Mouse (Mus musculus) intestine, embryonic 15.5 days (tissue): Measurements from ENCODE around the gene Slc13a4. TPM values are rescaled to one million over a fixed set of nuclear protein-coding genes. Genes with fewer than 3 reads are reported as not detected.
A peak's percentile ranks its signal among the peaks of the same experiment; 100 is the strongest.

ENCODE experiments used
- ATAC-seq: fragments of 200-750 bp; cut with Nextera tagmentation; 2 replicates; pipeline ENCODE4 v1.8.0; 2017; ENCODE audit warnings: moderate TSS enrichment, moderate library complexity
- H3K27ac ChIP-seq: fragments of 300-500 bp; sonication (generic); 2 replicates; pipeline ENCODE4 v1.5.1; 2015; ENCODE audit warnings: mild to moderate bottlenecking, inconsistent platforms
- H3K27me3 ChIP-seq: fragments of 300-500 bp; sonication (generic); replicated peaks from 2 replicates; pipeline ENCODE4 v1.6.1; 2015; ENCODE audit warnings: inconsistent platforms
- H3K36me3 ChIP-seq: fragments of 300-500 bp; sonication (generic); 2 replicates; pipeline ENCODE4 v1.6.1; 2015; ENCODE audit warnings: inconsistent platforms
- H3K4me1 ChIP-seq: fragments of 300-500 bp; sonication (generic); replicated peaks from 2 replicates; pipeline ENCODE4 v1.6.1; 2015; ENCODE audit warnings: inconsistent platforms
- H3K4me2 ChIP-seq: fragments of 300-500 bp; sonication (generic); replicated peaks from 2 replicates; pipeline ENCODE4 v1.6.1; 2015; ENCODE audit warnings: mild to moderate bottlenecking, inconsistent platforms
- H3K4me3 ChIP-seq: fragments of 300-500 bp; sonication (generic); replicated peaks from 2 replicates; pipeline ENCODE4 v1.5.1; 2015; ENCODE audit warnings: inconsistent platforms
- H3K9ac ChIP-seq: fragments of 300-500 bp; sonication (generic); 2 replicates; pipeline ENCODE4 v1.6.1; 2015; ENCODE audit warnings: inconsistent platforms
- H3K9me3 ChIP-seq: fragments of 300-500 bp; sonication (generic); 2 replicates; pipeline ENCODE4 v1.6.1; 2016; ENCODE audit warnings: inconsistent platforms
- whole genome bisulfite sequencing: fragments of 180-500 bp; shearing (Covaris S2); methylation state at CpG from one replicate; pipeline ENCODE4 v1.1.7; 2015; 5-methylcytosine and 5-hydroxymethylcytosine counted together
- polyA plus RNA-seq: library from polyadenylated mRNA; unstranded; fragments of >200 nt; fragmentation: Nextera tagmentation; extraction: Ambion mirVana; gene quantifications from 2 replicates; pipeline ENCODE4 v1.2.1, GENCODE M21; 2015

Gene Slc13a4
- polyA plus RNA-seq, 1 experiment from 2014 or later, result 0.54 TPM

GRCm38 (mm10) chr6:35330834-35331233 lies 22.9 kb upstream of the Slc13a4 start:
- Histone ChIP-seq H3K9me3 (no peaks in the 10 kb centered on the region), H3K27ac (no peak overlapping the region), H3K4me2 (no peak overlapping the region), H3K4me3 (no peak overlapping the region), H3K36me3 (no peaks in the 10 kb centered on the region), H3K27me3 (no peaks in the 10 kb centered on the region), H3K9ac (no peak overlapping the region), H3K4me1 (peaks cover 4% of the 10 kb centered on the region; the same call in 1 of the 2 replicates)
- no peak for ATAC-seq
- WGBS, result 44% methylated on average over 6 of the region's 6 CpGs

GRCm38 (mm10) chr6:35329956-35330355 lies 22.0 kb upstream of the Slc13a4 start:
- Histone ChIP-seq H3K36me3 (no peaks in the 10 kb centered on the region), H3K9ac (no peak overlapping the region), H3K4me2 (no peak overlapping the region), H3K4me3 (no peak overlapping the region), H3K9me3 (no peaks in the 10 kb centered on the region), H3K4me1 (peaks cover 6% of the 10 kb centered on the region; the same call in 1 of the 2 replicates), H3K27ac (no peak overlapping the region), H3K27me3 (no peaks in the 10 kb centered on the region)
- ATAC-seq, result no peak
- WGBS, result 95% methylated on average over 12 of the region's 12 CpGs

- ATAC-seq, result no peak; the same call in 1 of the 2 replicates
- Histone ChIP-seq H3K36me3 (no peaks in the 10 kb centered on the region), H3K4me2 (peak within 1 kb of the TSS; percentile 17; the same call in 1 of the 2 replicates), H3K4me3 (no peak within 1 kb of the TSS), H3K9ac (no peak within 1 kb of the TSS), H3K27ac (peak within 1 kb of the TSS; percentile 49; the same call in 1 of the 2 replicates), H3K27me3 (no peaks in the 10 kb centered on the region), H3K4me1 (peaks cover 6% of the 10 kb centered on the region; the same call in 1 of the 2 replicates), H3K9me3 (no peaks in the 10 kb centered on the region)
- WGBS, result 46% methylated on average over 9 of the region's 9 CpGs
Observed at GRCm38 (mm10) chr6:35326111-35326515, 18.2 kb upstream of the Slc13a4 start, which contains the start of gene Fam180a. Gene Fam180a, minus strand, starts transcription at chr6:35326141.

GRCm38 (mm10) chr6:35324306-35324705 lies 16.4 kb upstream of the Slc13a4 start:
- ATAC-seq, result no peak
- Histone ChIP-seq H3K9me3 (no peaks in the 10 kb centered on the region), H3K9ac (no peak overlapping the region), H3K4me3 (no peak overlapping the region), H3K27ac (no peak overlapping the region), H3K27me3 (no peaks in the 10 kb centered on the region), H3K36me3 (no peaks in the 10 kb centered on the region), H3K4me1 (peaks cover 3% of the 10 kb centered on the region; the same call in 1 of the 2 replicates), H3K4me2 (no peak overlapping the region)
- WGBS, result 73% methylated on average over 9 of the region's 9 CpGs

GRCm38 (mm10) chr6:35323046-35323445 lies 15.1 kb upstream of the Slc13a4 start:
- H3K4me1 ChIP-seq, result peaks cover 3% of the 10 kb centered on the region; the same call in 1 of the 2 replicates
- H3K36me3 ChIP-seq, result no peaks in the 10 kb centered on the region
- ATAC-seq, result no peak
- no peak overlapping the region for H3K4me2 ChIP-seq
- H3K9me3 ChIP-seq, result no peaks in the 10 kb centered on the region
- no peaks in the 10 kb centered on the region for H3K27me3 ChIP-seq
- H3K4me3 ChIP-seq, result no peak overlapping the region
- H3K9ac ChIP-seq, result no peak overlapping the region
- H3K27ac ChIP-seq, result no peak overlapping the region
- 71% methylated on average over 1 of the region's 1 CpGs for WGBS

GRCm38 (mm10) chr6:35321105-35321504 lies 13.2 kb upstream of the Slc13a4 start:
- Histone ChIP-seq H3K27me3 (no peaks in the 10 kb centered on the region), H3K4me2 (no peak overlapping the region), H3K4me3 (no peak overlapping the region), H3K27ac (0 out of 2 replicates have a peak overlapping the region, but pooled peaks have one; percentile 51), H3K4me1 (peaks cover 3% of the 10 kb centered on the region; the same call in 1 of the 2 replicates), H3K9ac (no peak overlapping the region), H3K9me3 (no peaks in the 10 kb centered on the region), H3K36me3 (no peaks in the 10 kb centered on the region)
- WGBS, result 60% methylated on average over 4 of the region's 4 CpGs
- peak; percentile 92 for ATAC-seq

GRCm38 (mm10) chr6:35319850-35320249 lies 11.9 kb upstream of the Slc13a4 start:
- Histone ChIP-seq H3K9ac (no peak overlapping the region), H3K4me2 (no peak overlapping the region), H3K4me1 (no peaks in the 10 kb centered on the region), H3K9me3 (no peaks in the 10 kb centered on the region), H3K27ac (no peak overlapping the region), H3K27me3 (no peaks in the 10 kb centered on the region), H3K36me3 (no peaks in the 10 kb centered on the region), H3K4me3 (no peak overlapping the region)
- WGBS, result 74% methylated on average over 6 of the region's 6 CpGs
- no peak for ATAC-seq

- ATAC-seq, result no peak
- H3K9ac ChIP-seq, result no peak overlapping the region
- no peaks in the 10 kb centered on the region for H3K36me3 ChIP-seq
- WGBS, result 94% methylated on average over 8 of the region's 8 CpGs
- H3K4me1 ChIP-seq, result no peaks in the 10 kb centered on the region
- H3K27me3 ChIP-seq, result no peaks in the 10 kb centered on the region
- H3K4me3 ChIP-seq, result no peak overlapping the region
- no peak overlapping the region for H3K4me2 ChIP-seq
- H3K9me3 ChIP-seq, result no peaks in the 10 kb centered on the region
- no peak overlapping the region for H3K27ac ChIP-seq
Observed at GRCm38 (mm10) chr6:35313520-35313919, 5.6 kb upstream of the Slc13a4 start.

- Histone ChIP-seq H3K4me2 (no peak overlapping the region), H3K4me3 (no peak overlapping the region), H3K9ac (no peak overlapping the region), H3K36me3 (no peaks in the 10 kb centered on the region), H3K4me1 (no peaks in the 10 kb centered on the region), H3K9me3 (no peaks in the 10 kb centered on the region), H3K27me3 (no peaks in the 10 kb centered on the region), H3K27ac (no peak overlapping the region)
- WGBS, result 51% methylated on average over 7 of the region's 7 CpGs
- no peak for ATAC-seq
Observed at GRCm38 (mm10) chr6:35309406-35309805, 1.5 kb upstream of the Slc13a4 start.

GRCm38 (mm10) chr6:35307136-35307535 lies 795 bp downstream of the Slc13a4 start:
- H3K9ac ChIP-seq, result no peak overlapping the region
- H3K27ac ChIP-seq, result no peak overlapping the region
- H3K27me3 ChIP-seq, result no peaks in the 10 kb centered on the region
- no peak for ATAC-seq
- no peak overlapping the region for H3K4me2 ChIP-seq
- 78% methylated on average over 13 of the region's 13 CpGs for WGBS
- no peaks in the 10 kb centered on the region; the same call in 1 of the 2 replicates for H3K4me1 ChIP-seq
- H3K4me3 ChIP-seq, result no peak overlapping the region
- H3K9me3 ChIP-seq, result no peaks in the 10 kb centered on the region
- H3K36me3 ChIP-seq, result no peaks in the 10 kb centered on the region

- H3K4me1 ChIP-seq, result no peaks in the 10 kb centered on the region; the same call in 1 of the 2 replicates
- no peak overlapping the region for H3K4me2 ChIP-seq
- H3K4me3 ChIP-seq, result no peak overlapping the region
- 41% methylated on average over 11 of the region's 11 CpGs for WGBS
- H3K27me3 ChIP-seq, result no peaks in the 10 kb centered on the region
- no peak overlapping the region for H3K9ac ChIP-seq
- ATAC-seq, result peak; percentile 97
- no peaks in the 10 kb centered on the region for H3K9me3 ChIP-seq
- H3K27ac ChIP-seq, result no peak overlapping the region
- H3K36me3 ChIP-seq, result no peaks in the 10 kb centered on the region
Observed at GRCm38 (mm10) chr6:35303355-35303900, 4.5 kb downstream of the Slc13a4 start.

GRCm38 (mm10) chr6:35302581-35302980 lies 5.3 kb downstream of the Slc13a4 start:
- 93% methylated on average over 7 of the region's 7 CpGs for WGBS
- Histone ChIP-seq H3K4me1 (no peaks in the 10 kb centered on the region; the same call in 1 of the 2 replicates), H3K9ac (no peak overlapping the region), H3K4me2 (no peak overlapping the region), H3K27me3 (no peaks in the 10 kb centered on the region), H3K9me3 (no peaks in the 10 kb centered on the region), H3K4me3 (no peak overlapping the region), H3K36me3 (no peaks in the 10 kb centered on the region), H3K27ac (no peak overlapping the region)
- ATAC-seq, result no peak

- H3K27ac ChIP-seq, result no peak overlapping the region
- H3K4me3 ChIP-seq, result no peak overlapping the region
- whole genome bisulfite sequencing, result 58% methylated on average over 6 of the region's 6 CpGs
- H3K9me3 ChIP-seq, result no peaks in the 10 kb centered on the region
- no peak overlapping the region for H3K4me2 ChIP-seq
- no peak overlapping the region for H3K9ac ChIP-seq
- no peaks in the 10 kb centered on the region for H3K27me3 ChIP-seq
- no peak for ATAC-seq
- no peaks in the 10 kb centered on the region; the same call in 1 of the 2 replicates for H3K4me1 ChIP-seq
- H3K36me3 ChIP-seq, result no peaks in the 10 kb centered on the region
Observed at GRCm38 (mm10) chr6:35298323-35298722, 9.6 kb downstream of the Slc13a4 start.
